Mouse (Mus musculus) stomach, postnatal 0 days (tissue): ENCODE measurements around the gene Acer1.

Source experiments
- CTCF ChIP-seq: IDR thresholded peaks from 2 replicates; pipeline ENCODE4 v1.5.1; 2016; ENCODE audit warnings: antibody characterized with exemption, low read depth, mild to moderate bottlenecking, moderate library complexity
- EP300 ChIP-seq: optimal IDR thresholded peaks from 2 replicates; pipeline ENCODE3; 2016; ENCODE audit warnings: antibody characterized with exemption

DNA sequence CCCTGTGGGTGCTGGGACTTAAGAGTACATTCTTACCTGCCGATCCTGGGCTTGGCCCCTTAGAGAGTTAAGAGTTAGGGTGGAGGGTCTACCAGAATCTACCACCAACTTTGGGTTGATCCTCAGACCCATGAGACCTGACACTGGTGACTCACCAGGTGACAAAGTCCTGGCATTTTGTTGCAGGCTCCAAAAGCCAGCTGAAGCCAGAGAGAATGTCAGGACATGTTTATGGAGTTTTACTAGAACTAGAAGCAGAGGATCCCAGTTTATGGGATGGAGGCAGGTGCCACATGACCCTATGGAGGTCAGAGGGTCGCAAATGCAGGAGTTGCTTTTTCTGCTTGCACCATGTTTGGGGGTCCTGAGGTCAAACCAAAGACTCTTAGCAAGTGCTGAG lies 14.6 kb upstream of the Acer1 start:
- TF ChIP-seq CTCF: no peak
- no peak for TF ChIP-seq EP300
